Mouse (Mus musculus): ENCODE measurements around the gene Fsd1.

Gene Fsd1

DNA sequence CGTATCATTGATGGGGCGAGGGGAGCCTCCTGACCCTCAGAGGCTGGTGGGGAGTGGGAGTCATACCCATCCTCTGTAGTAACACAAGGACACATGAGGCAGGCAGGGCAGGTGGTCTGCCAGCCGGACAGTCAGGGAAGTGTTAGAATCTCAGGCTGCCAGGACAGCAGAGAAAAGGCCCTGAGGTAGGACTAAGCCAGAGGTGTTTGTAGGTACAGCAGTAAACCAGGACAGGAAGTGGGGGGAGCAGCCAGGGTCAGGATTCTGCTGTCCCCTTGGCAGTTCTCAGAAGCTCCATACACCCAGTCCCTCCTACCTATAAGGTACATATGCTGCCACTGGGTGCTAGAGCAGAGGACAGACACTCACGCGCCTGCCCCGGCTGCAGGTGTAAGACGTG, 24.7 kb upstream of the Fsd1 start:
- peak in 1 of 2 experiments; percentile 57 for DNase-seq (ENCODE audit: low spot score in 2 of 2)

GRCm38 (mm10) chr17:55963171-55963570, 23.1 kb upstream of the Fsd1 start:
- DNase-seq (ENCODE audit: low spot score in 2 of 2), result peak; percentile 21 to 70

DNA sequence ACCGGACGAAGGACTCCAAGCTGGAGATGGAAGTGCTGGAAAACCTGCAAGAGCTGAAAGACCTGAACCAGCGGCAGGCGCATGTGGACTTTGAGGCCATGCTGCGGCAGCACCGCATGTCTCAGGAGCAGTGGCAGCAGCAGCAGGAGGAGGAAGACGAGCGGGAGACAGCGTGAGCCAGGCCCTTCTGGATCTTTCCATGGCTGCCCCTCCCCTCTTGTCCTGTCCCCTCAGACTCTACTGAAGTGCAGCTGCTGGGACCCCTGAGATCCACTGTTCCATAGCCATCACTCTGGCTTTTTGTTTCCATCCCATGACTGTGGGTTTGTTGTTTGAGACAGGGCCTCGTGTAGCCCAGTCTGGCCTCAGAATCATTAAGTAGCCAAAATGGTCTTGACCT, 21.8 kb upstream of the Fsd1 start:
- peak in 1 of 2 experiments; percentile 56 for DNase-seq (ENCODE audit: low spot score in 2 of 2)

- no peak for DNase-seq (ENCODE audit: low spot score in 2 of 2)
These were observed 21.3 kb upstream of the Fsd1 start for GRCm38 (mm10) chr17:55964996-55965395.

DNA sequence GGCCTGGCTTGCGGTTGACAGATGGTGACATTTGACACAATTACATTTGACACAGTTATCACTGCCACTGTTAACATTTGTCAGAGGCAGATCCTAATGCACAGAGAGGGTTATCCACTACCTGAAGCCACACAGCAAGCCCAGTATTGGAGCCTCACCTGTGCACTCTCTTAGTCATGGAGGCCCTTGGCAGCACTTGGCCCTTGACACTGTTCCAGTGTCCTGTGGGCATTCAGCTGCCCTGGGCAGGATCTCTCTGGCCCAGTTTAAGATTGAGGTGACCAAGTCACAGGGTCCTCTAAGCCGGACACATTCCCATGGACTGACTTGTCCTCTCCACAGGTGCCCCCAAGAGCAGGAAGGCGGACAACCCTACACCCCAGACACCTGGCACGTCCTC, 19.1 kb upstream of the Fsd1 start:
- no peak for DNase-seq (ENCODE audit: low spot score in 2 of 2)

- no peak for DNase-seq (ENCODE audit: low spot score in 2 of 2)
These were observed 18.1 kb upstream of the Fsd1 start for GRCm38 (mm10) chr17:55968210-55968609.

- DNase-seq (ENCODE audit: low spot score in 2 of 2), result no peak
These were observed 16.7 kb upstream of the Fsd1 start for GRCm38 (mm10) chr17:55969560-55969959.

GRCm38 (mm10) chr17:55969966-55970891, 16.1 kb upstream of the Fsd1 start, which contains the start of gene Shd:
Shd (plus strand) TSS chr17:55970467.
- no peak for DNase-seq (ENCODE audit: low spot score in 2 of 2)

- DNase-seq (ENCODE audit: low spot score in 2 of 2), result no peak
These were observed 14.9 kb upstream of the Fsd1 start for GRCm38 (mm10) chr17:55971453-55971852.

DNA sequence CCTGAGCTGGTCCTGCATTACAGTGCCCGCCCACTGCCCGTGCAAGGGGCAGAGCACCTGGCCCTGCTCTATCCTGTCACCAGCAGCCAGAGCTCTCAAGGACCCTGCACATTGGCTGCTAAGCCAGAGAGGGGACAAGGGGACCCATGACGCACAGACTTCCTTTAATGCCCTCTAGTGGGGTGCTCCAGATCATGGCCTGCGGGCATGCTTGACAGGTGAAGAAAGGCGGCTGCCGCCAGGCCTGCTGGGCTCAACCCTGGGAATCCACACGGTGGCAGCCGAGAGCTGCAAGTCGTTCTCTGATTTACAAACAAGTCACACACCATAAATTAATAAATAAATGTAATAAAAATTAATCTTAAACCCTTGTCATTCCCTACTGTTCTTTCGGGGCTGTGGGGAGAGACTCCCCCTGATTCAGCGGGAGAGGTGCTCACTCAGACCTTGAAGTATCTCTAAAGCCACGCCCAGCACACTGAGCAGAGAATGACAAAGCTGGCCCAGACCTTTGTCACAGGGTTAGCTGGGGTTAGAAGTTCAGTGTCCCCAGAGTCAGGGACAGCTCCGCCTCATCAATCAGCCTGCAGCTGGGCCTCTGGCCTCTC, 9.9 kb upstream of the Fsd1 start:
- DNase-seq (ENCODE audit: low spot score in 2 of 2), result peak; percentile 59 to 82

GRCm38 (mm10) chr17:55977301-55977700, 9.0 kb upstream of the Fsd1 start:
- DNase-seq (ENCODE audit: low spot score in 2 of 2), result no peak

DNA sequence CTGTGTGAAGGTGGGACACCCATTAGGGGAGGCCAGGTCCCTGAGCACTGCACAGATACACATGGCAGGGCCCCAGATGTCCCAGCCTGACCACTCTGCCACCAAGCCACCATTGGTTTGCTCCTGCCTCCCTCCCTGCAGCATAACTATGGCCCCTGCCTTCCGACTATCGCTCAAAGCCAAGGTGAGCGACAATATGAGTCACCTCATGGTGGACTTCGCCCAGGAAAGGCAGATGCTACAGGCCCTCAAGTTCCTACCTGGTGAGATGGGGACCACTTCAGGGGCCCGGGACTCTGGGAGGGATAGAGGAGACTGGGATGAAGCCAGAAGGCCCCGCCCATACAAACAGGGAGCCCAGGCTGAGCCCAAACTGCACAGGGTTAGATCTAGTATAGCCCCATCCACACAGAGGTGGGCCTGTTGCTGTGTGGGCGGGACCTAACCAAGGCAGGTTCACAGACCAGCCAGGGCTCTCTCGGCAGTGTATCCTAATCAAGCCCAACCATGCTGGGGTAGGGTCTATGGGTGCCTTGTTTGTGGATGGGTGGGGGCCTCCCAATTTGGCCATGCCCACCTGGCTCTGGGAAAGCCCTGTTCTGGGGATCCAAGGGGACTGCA, 4.1 kb downstream of the Fsd1 start:
- no peak for DNase-seq (ENCODE audit: low spot score in 2 of 2)

DNA sequence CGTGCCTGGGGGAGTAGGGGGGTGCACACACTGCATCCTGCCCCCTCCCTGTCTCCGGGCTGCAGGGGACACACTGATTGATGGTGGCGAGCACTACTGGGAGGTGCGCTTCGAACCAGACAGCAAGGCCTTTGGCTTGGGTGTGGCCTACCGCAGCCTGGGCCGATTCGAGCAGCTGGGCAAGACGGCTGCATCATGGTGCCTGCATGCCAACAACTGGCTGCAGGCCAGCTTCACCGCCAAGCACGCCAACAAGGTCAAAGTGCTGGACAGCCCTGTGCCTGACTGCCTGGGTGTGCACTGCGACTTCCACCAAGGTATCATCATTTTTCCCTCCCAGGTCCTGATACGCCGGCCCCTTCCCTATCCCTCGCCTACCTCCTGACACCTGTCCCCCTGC, 9.7 kb downstream of the Fsd1 start:
- DNase-seq (ENCODE audit: low spot score in 2 of 2), result no peak

DNA sequence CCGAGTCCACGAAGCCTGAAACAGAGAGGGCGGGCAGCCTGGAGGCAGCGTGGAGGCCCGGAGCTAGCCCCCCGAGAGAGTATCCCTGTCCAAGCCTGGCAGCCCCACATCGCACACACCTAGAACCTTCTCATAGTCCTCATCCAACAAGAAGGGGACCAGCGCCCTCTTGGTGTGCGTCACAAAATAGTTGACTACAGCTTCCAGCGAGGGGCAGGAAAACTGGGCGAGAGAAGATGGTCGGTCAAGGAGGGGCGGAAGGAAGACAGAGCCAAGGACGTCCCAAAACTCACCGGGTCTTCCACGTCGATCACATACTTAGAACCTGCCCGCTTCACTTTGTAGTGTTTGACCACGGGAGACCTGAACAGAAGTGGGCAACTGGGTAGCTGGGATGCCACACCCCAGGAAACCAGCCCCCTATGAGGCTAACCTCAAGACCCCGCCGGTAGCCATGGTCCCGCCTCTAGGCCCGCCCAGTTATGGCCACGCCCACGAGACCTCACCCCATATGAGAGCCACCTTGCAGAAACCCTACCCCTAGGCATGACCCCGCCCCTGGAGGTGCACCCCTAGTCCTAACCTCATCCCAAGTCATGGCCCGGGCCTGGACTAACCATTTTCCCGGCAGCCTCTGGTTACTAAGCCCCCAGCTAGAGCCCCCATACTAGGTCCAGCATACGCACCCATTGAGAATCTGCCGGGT, 13.6 kb downstream of the Fsd1 start:
- no peak for DNase-seq (ENCODE audit: low spot score in 2 of 2)

DNA sequence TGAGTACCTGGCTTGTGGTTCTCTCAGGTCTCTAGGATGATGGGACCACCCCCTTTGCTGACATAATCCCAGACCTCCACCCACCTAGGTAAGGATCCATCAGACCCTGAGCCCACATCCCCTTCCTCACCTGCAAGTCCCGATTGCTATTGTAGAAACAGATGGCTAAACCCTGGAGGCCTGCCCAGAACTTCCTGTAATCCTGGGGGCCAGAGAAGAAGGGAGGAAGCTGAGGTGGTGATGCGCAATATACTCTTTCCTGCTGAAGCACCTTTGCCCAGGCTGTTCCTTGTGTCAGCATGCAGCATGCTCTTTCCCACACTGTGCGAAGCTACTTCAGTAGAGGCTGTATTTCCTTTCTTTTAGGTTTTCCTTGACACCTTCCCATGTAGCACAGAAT, 16.7 kb downstream of the Fsd1 start:
- no peak for DNase-seq (ENCODE audit: low spot score in 2 of 2)

GRCm38 (mm10) chr17:56005415-56006061, 19.2 kb downstream of the Fsd1 start, which contains the start of the genes Stap2 and Mpnd:
Stap2 (minus strand) TSS chr17:56005584.
Mpnd (plus strand) TSS chr17:56005711.
- DNase-seq (ENCODE audit: low spot score in 2 of 2), result no peak

GRCm38 (mm10) chr17:56006956-56007355, 20.6 kb downstream of the Fsd1 start:
- no peak for DNase-seq (ENCODE audit: low spot score in 2 of 2)

- DNase-seq (ENCODE audit: low spot score in 2 of 2), result no peak
These were observed 21.4 kb downstream of the Fsd1 start for GRCm38 (mm10) chr17:56007444-56008355.

DNA sequence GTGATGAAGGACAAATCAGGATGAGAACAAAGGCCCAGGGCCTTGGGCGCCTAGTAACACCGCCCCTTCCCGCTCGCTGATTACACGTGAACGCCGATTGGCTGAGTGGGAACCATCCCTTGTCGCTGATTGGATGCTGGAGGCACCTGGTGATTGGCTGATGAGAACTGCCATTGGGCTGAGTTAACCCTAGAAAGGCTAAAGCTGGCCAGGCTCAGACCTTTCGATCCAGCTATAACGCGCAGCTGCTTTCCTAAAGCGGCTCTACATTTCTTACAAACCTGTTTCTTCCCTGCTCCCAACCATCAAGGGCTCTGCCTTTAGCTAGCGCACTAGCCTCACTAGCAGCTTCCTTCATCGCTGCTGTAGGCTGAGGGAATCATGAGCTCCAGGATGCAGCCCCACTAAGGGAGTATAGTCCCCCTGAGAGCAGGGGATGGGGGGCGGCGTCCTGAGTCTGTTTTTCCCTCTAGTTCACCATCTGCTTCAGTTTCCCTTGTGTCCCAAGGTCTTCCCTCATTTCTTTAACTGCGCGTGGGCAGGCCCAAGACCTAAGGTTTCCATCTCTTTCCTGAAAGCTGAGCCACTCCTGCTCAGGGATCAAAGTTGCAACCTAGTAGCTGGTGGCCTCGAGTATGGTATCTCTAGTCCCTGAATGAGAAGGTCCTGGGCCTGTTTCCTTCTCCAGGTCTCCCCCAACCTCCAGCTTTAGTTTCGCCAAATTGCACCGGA, 22.2 kb downstream of the Fsd1 start:
- DNase-seq (ENCODE audit: low spot score in 2 of 2), result peak; percentile 86 to 90
